In the genomic region with DNA sequence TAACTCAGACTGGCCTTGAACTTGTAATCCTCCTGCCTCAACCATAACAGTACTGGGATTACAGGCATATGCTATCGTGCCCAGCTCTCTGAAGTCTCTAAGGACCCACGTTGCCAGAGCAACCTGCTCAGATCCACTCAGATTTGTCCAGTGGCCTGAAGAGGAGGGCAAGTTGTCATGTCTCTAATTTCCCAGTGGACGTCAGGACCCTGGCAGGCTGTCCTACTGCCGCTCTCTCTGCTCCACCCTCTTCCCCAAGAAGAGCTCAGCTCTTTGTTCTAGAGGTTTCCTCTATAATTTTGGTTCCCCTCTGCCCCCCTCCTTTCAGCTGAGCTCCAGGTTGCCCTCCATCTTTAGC, we compare ENCODE assay signal across 12 mouse cellular contexts. TPM values are rescaled to one million over a fixed set of nuclear protein-coding genes. Genes with fewer than 3 reads are reported as not detected.
DNase-seq lines count a peak whose midpoint lies in the region; ATAC-seq lines count a peak whose summit lies in the region.
"Had no signal": no experiment of that assay in that cellular context is flagged by ENCODE, and none has a peak within 500 bp of the region (broad histone marks: within the 10 kb centered on the region; RNA-seq: fewer than 3 reads in every experiment).

No protein-coding gene starts in this region.

- H3K4me2 ChIP-seq in hindbrain, embryonic 13.5 days: peak overlapping the region; percentile 20; the same call in 1 of the 2 replicates
- H3K4me2 ChIP-seq in midbrain, embryonic 15.5 days: no peak overlapping the region
- H3K4me2 ChIP-seq in heart, embryonic 12.5 days: no peak overlapping the region
- H3K4me2 ChIP-seq: heart, embryonic 15.5 days had no signal

- H3K36me3 ChIP-seq in forebrain, embryonic 10.5 days (replicated peaks): no peaks in the 10 kb centered on the region
- H3K36me3 ChIP-seq in hindbrain, embryonic 13.5 days: no peaks in the 10 kb centered on the region
- H3K36me3 ChIP-seq in midbrain, embryonic 15.5 days (replicated peaks): no peaks in the 10 kb centered on the region
- H3K36me3 ChIP-seq in heart, embryonic 12.5 days: no peaks in the 10 kb centered on the region
- H3K36me3 ChIP-seq: heart, embryonic 15.5 days had no signal

- peak; percentile 66 for DNase-seq in embryo, embryonic 11 days
- DNase-seq in forebrain, embryonic 10.5 days (ENCODE audit: extremely low spot score, low spot score): no peak
- no peak for DNase-seq in spleen, postnatal 10 days (ENCODE audit: low spot score in 2 of 2)
- no peak for DNase-seq in urinary bladder, postnatal 4 days (ENCODE audit: low spot score in 2 of 2)
- DNase-seq: gastrocnemius, postnatal 14 days; lung, postnatal 10 days had no signal

- no peaks in the 10 kb centered on the region for H3K27me3 ChIP-seq in forebrain, embryonic 10.5 days (ENCODE audit: poor library complexity, severe bottlenecking)
- H3K27me3 ChIP-seq in hindbrain, embryonic 13.5 days: no peaks in the 10 kb centered on the region
- no peaks in the 10 kb centered on the region for H3K27me3 ChIP-seq in midbrain, embryonic 15.5 days (replicated peaks)
- no peaks in the 10 kb centered on the region for H3K27me3 ChIP-seq in heart, embryonic 12.5 days (replicated peaks)
- H3K27me3 ChIP-seq: CH12.LX; heart, embryonic 15.5 days had no signal

- no peaks in the 10 kb centered on the region for H3K9me3 ChIP-seq in forebrain, embryonic 10.5 days
- H3K9me3 ChIP-seq in hindbrain, embryonic 13.5 days: no peaks in the 10 kb centered on the region
- H3K9me3 ChIP-seq in midbrain, embryonic 15.5 days: no peaks in the 10 kb centered on the region
- no peaks in the 10 kb centered on the region for H3K9me3 ChIP-seq in heart, embryonic 12.5 days (replicated peaks)
- H3K9me3 ChIP-seq: heart, embryonic 15.5 days had no signal

- H3K27ac ChIP-seq in forebrain, embryonic 10.5 days: peak overlapping the region; percentile 85
- peak overlapping the region; percentile 93 for H3K27ac ChIP-seq in hindbrain, embryonic 13.5 days
- peak overlapping the region; percentile 82 for H3K27ac ChIP-seq in midbrain, embryonic 15.5 days
- no peak overlapping the region for H3K27ac ChIP-seq in heart, embryonic 12.5 days (ENCODE audit: poor library complexity, severe bottlenecking)
- H3K27ac ChIP-seq: heart, embryonic 15.5 days had no signal

- 56% methylated on average over 4 of the region's 4 CpGs for WGBS in forebrain, embryonic 10.5 days
- WGBS in hindbrain, embryonic 13.5 days: 5% methylated on average over 4 of the region's 4 CpGs
- 5% methylated on average over 4 of the region's 4 CpGs for WGBS in midbrain, embryonic 15.5 days
- WGBS in heart, embryonic 12.5 days: 56% methylated on average over 4 of the region's 4 CpGs

- ATAC-seq in hindbrain, embryonic 13.5 days (ENCODE audit: low FRiP score): peak; percentile 44; the same call in 1 of the 2 replicates
- peak; percentile 78 for ATAC-seq in midbrain, embryonic 15.5 days (replicated peaks)
- no peak for ATAC-seq in granulocyte monocyte progenitor cell, adult 5-6 weeks (replicated peaks; ENCODE audit: poor library complexity, severe bottlenecking)
- ATAC-seq in heart, embryonic 12.5 days (ENCODE audit: insufficient number of reproducible peaks, low FRiP score): no peak

- H3K4me1 ChIP-seq in forebrain, embryonic 10.5 days: peaks cover 52% of the 10 kb centered on the region
- H3K4me1 ChIP-seq in hindbrain, embryonic 13.5 days (replicated peaks): peaks cover 39% of the 10 kb centered on the region
- H3K4me1 ChIP-seq in midbrain, embryonic 15.5 days: peaks cover 22% of the 10 kb centered on the region
- peaks cover 43% of the 10 kb centered on the region for H3K4me1 ChIP-seq in heart, embryonic 12.5 days (replicated peaks)

- H3K9ac ChIP-seq in hindbrain, embryonic 13.5 days: no peak overlapping the region
- no peak overlapping the region for H3K9ac ChIP-seq in midbrain, embryonic 15.5 days
- H3K9ac ChIP-seq in heart, embryonic 12.5 days: no peak overlapping the region
- H3K9ac ChIP-seq: heart, embryonic 15.5 days had no signal

- H3K4me3 ChIP-seq in forebrain, embryonic 10.5 days: peak overlapping the region; percentile 18; the same call in 1 of the 2 replicates
- H3K4me3 ChIP-seq in hindbrain, embryonic 13.5 days: 0 out of 2 replicates have a peak overlapping the region, but pooled peaks have one; percentile 3
- H3K4me3 ChIP-seq in midbrain, embryonic 15.5 days: no peak overlapping the region
- no peak overlapping the region for H3K4me3 ChIP-seq in heart, embryonic 12.5 days
- H3K4me3 ChIP-seq: heart, embryonic 15.5 days had no signal

RNA-seq across cellular contexts. Expression of gene Vat1, which starts 11.1 kb away (rescaled TPM):
- polyA plus RNA-seq in forebrain, embryonic 10.5 days (2016; fragmentation: Nextera tagmentation; extraction: Ambion mirVana): 24.9 and 28.5 TPM in 2 replicates
- 92.1 and 96.6 TPM in 2 replicates for polyA plus RNA-seq in hindbrain, embryonic 13.5 days (2015; fragmentation: Nextera tagmentation; extraction: Ambion mirVana)
- 128 and 133 TPM in 2 replicates for polyA plus RNA-seq in midbrain, embryonic 15.5 days (2015; fragmentation: Nextera tagmentation; extraction: Ambion mirVana)
- 77.1 and 85.8 TPM in 2 replicates for total RNA-seq in granulocyte monocyte progenitor cell, adult 5-6 weeks (2014; fragmentation: Nextera tagmentation)
- total RNA-seq in granulocyte monocyte progenitor cell, adult 5-6 weeks (2017): 56.3 and 66.2 TPM in 2 replicates
- polyA plus RNA-seq in heart, embryonic 12.5 days (2016; fragmentation: Nextera tagmentation; extraction: Ambion mirVana): 39.3 and 40.4 TPM in 2 replicates

RNA-seq across cellular contexts. Expression of gene Rnd2, which starts 12.4 kb away (rescaled TPM):
- polyA plus RNA-seq in forebrain, embryonic 10.5 days (2016; fragmentation: Nextera tagmentation; extraction: Ambion mirVana): 28.1 and 36.9 TPM in 2 replicates
- polyA plus RNA-seq in hindbrain, embryonic 13.5 days (2015; fragmentation: Nextera tagmentation; extraction: Ambion mirVana): 108 and 111 TPM in 2 replicates
- polyA plus RNA-seq in midbrain, embryonic 15.5 days (2015; fragmentation: Nextera tagmentation; extraction: Ambion mirVana): 68.3 and 77.4 TPM in 2 replicates
- total RNA-seq in granulocyte monocyte progenitor cell, adult 5-6 weeks (2014; fragmentation: Nextera tagmentation): 1.4 and 3.0 TPM in 2 replicates
- 0.52 and 2.2 TPM in 2 replicates for total RNA-seq in granulocyte monocyte progenitor cell, adult 5-6 weeks (2017)
- 30.5 and 31.9 TPM in 2 replicates for polyA plus RNA-seq in heart, embryonic 12.5 days (2016; fragmentation: Nextera tagmentation; extraction: Ambion mirVana)

RNA-seq across cellular contexts. Expression of gene Ifi35, which starts 29.0 kb away (rescaled TPM):
- polyA plus RNA-seq in forebrain, embryonic 10.5 days (2016; fragmentation: Nextera tagmentation; extraction: Ambion mirVana): 3.3 and 3.4 TPM in 2 replicates
- polyA plus RNA-seq in hindbrain, embryonic 13.5 days (2015; fragmentation: Nextera tagmentation; extraction: Ambion mirVana): 3.7 and 4.0 TPM in 2 replicates
- 3.9 and 4.0 TPM in 2 replicates for polyA plus RNA-seq in midbrain, embryonic 15.5 days (2015; fragmentation: Nextera tagmentation; extraction: Ambion mirVana)
- 26.9 and 29.5 TPM in 2 replicates for total RNA-seq in granulocyte monocyte progenitor cell, adult 5-6 weeks (2014; fragmentation: Nextera tagmentation)
- 27.7 and 33.0 TPM in 2 replicates for total RNA-seq in granulocyte monocyte progenitor cell, adult 5-6 weeks (2017)
- 11.5 and 12.3 TPM in 2 replicates for polyA plus RNA-seq in heart, embryonic 12.5 days (2016; fragmentation: Nextera tagmentation; extraction: Ambion mirVana)

RNA-seq across cellular contexts. Expression of gene Rpl27, which starts 35.1 kb away (rescaled TPM):
- 499 and 505 TPM in 2 replicates for polyA plus RNA-seq in forebrain, embryonic 10.5 days (2016; fragmentation: Nextera tagmentation; extraction: Ambion mirVana)
- polyA plus RNA-seq in hindbrain, embryonic 13.5 days (2015; fragmentation: Nextera tagmentation; extraction: Ambion mirVana): 301 and 310 TPM in 2 replicates
- polyA plus RNA-seq in midbrain, embryonic 15.5 days (2015; fragmentation: Nextera tagmentation; extraction: Ambion mirVana): 197 and 212 TPM in 2 replicates
- 1,057 and 1,193 TPM in 2 replicates for total RNA-seq in granulocyte monocyte progenitor cell, adult 5-6 weeks (2014; fragmentation: Nextera tagmentation)
- 795 and 2,552 TPM in 2 replicates for total RNA-seq in granulocyte monocyte progenitor cell, adult 5-6 weeks (2017)
- polyA plus RNA-seq in heart, embryonic 12.5 days (2016; fragmentation: Nextera tagmentation; extraction: Ambion mirVana): 247 and 258 TPM in 2 replicates

RNA-seq across cellular contexts. Expression of gene Ptges3l, which starts 52.0 kb away (rescaled TPM):
- polyA plus RNA-seq in forebrain, embryonic 10.5 days (2016; fragmentation: Nextera tagmentation; extraction: Ambion mirVana): 2.3 and 3.8 TPM in 2 replicates
- polyA plus RNA-seq in hindbrain, embryonic 13.5 days (2015; fragmentation: Nextera tagmentation; extraction: Ambion mirVana): 2.3 and 2.8 TPM in 2 replicates
- 1.7 and 2.0 TPM in 2 replicates for polyA plus RNA-seq in midbrain, embryonic 15.5 days (2015; fragmentation: Nextera tagmentation; extraction: Ambion mirVana)
- 0.49 and 2.7 TPM in 2 replicates for total RNA-seq in granulocyte monocyte progenitor cell, adult 5-6 weeks (2014; fragmentation: Nextera tagmentation)
- total RNA-seq in granulocyte monocyte progenitor cell, adult 5-6 weeks (2017): 0.52 and 9.1 TPM in 2 replicates
- polyA plus RNA-seq in heart, embryonic 12.5 days (2016; fragmentation: Nextera tagmentation; extraction: Ambion mirVana): 80.3 and 80.5 TPM in 2 replicates

Comparison
In these comparisons a context has a peak if more than half of its experiments do, and no peak if none do; other contexts are left out.
1. H3K4me3 ChIP-seq: peak in forebrain, embryonic 10.5 days (single experiment) and hindbrain, embryonic 13.5 days (single experiment); none in midbrain, embryonic 15.5 days (single experiment) and heart, embryonic 12.5 days (single experiment).
2. ATAC-seq: peak in hindbrain, embryonic 13.5 days (single experiment) and midbrain, embryonic 15.5 days (single experiment); none in granulocyte monocyte progenitor cell, adult 5-6 weeks (single experiment) and heart, embryonic 12.5 days (single experiment).